Mouse (Mus musculus): Measurements from ENCODE around the gene Olfr455.

DNA sequence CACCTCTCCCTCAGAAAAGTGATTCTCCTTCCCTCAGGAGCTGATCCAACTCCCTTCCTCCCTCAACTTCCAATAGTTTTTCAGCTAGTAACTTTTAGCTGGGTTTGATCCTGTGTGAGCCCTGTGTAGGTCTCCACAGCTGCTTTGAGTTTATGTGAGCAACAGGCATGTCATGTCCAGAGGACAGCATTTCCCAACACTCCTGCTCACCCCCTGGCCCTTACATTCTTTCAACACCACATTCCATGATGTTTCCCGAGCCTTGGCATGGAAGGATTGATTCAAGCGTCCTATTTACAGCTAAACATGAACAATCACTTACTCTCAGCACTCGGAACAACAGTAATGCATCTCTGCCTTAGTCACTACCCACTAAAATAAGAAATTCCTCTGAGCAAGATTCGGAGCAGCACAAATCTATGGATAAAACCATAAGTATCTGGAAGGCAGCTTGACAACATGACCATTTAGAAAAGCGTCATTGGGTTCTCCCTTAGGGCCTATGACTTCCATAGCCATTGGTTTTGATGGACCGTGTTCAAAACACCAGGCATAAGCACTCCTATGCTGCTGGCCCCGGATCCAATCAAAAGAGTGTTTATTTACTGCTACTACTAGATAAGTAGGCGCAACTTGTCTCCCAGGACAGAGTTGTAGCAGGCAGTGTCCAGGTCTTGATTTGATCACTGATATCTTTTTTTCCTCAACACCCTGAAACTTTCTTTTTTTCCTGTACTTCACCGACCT, 35.5 kb upstream of the Olfr455 start:
- TF ChIP-seq POLR2A (IDR thresholded peaks at IDR 0.05; ENCODE audit: low read depth, low read length) (no peak), CTCF (conservative IDR thresholded peaks at IDR 0.05; ENCODE audit: insufficient read depth, insufficient read length, low read depth, low read length) (no peak)
